37 mouse cellular contexts compared by ENCODE assay signal in genomic region chr17:45608396-45608795, GRCm38 (mm10). TPM values are rescaled to one million over a fixed set of nuclear protein-coding genes. Genes with fewer than 3 reads are reported as not detected.
DNase-seq lines count a peak whose midpoint lies in the region; ATAC-seq and TF ChIP-seq lines count a peak whose summit lies in the region.
"Had no signal": no experiment of that assay in that cellular context is flagged by ENCODE, and none has a peak within 500 bp of the region (broad histone marks: within the 10 kb centered on the region; RNA-seq: fewer than 3 reads in every experiment).

No protein-coding gene starts in this region.

- peaks cover 32% of the 10 kb centered on the region for H3K4me1 ChIP-seq in liver, embryonic 13.5 days (replicated peaks)
- peaks cover 45% of the 10 kb centered on the region for H3K4me1 ChIP-seq in liver, embryonic 12.5 days
- H3K4me1 ChIP-seq: neural tube, embryonic 13.5 days had no signal

- H3K4me2 ChIP-seq in liver, embryonic 13.5 days: no peak overlapping the region
- H3K4me2 ChIP-seq in liver, embryonic 12.5 days: no peak overlapping the region
- H3K4me2 ChIP-seq: heart, embryonic 15.5 days; hindbrain, embryonic 14.5 days; midbrain, embryonic 11.5 days; neural tube, embryonic 13.5 days had no signal

- peak overlapping the region; percentile 2; the same call in 1 of the 2 replicates for H3K27ac ChIP-seq in liver, embryonic 13.5 days
- no peak overlapping the region for H3K27ac ChIP-seq in liver, embryonic 12.5 days
- H3K27ac ChIP-seq: gastrocnemius, adult 2 months; heart, embryonic 10.5 days; heart, embryonic 15.5 days; hindbrain, embryonic 14.5 days; neural tube, embryonic 13.5 days; stomach, postnatal 0 days had no signal

- H3K9ac ChIP-seq in liver, embryonic 13.5 days: no peak overlapping the region
- H3K9ac ChIP-seq in liver, embryonic 12.5 days: no peak overlapping the region
- H3K9ac ChIP-seq: heart, embryonic 15.5 days; hindbrain, embryonic 14.5 days; neural tube, embryonic 13.5 days had no signal

- no peak overlapping the region for H3ac ChIP-seq in C2C12 (ENCODE audit: control insufficient read depth, insufficient read length, low read depth)

- H3K9me3 ChIP-seq in liver, embryonic 13.5 days (replicated peaks): no peaks in the 10 kb centered on the region
- no peaks in the 10 kb centered on the region for H3K9me3 ChIP-seq in liver, embryonic 12.5 days (replicated peaks)
- H3K9me3 ChIP-seq: heart, embryonic 10.5 days; heart, embryonic 15.5 days; neural tube, embryonic 13.5 days had no signal

- DNase-seq in liver, embryonic 13.5 days: no peak
- DNase-seq in B cell, adult 2 months: no peak
- DNase-seq in yolk sac, embryonic 10.5 days (ENCODE audit: low spot score): no peak
- DNase-seq: adrenal gland, postnatal 10 days; cerebellum, adult 11 months; cerebellum, postnatal 10 days; gastrocnemius, adult 2 months; heart, postnatal 4 days; kidney, adult 9 months; kidney, postnatal 10 days; layer of hippocampus, postnatal 36 days; left cerebral cortex, postnatal 4 days; right cerebral cortex, postnatal 4 days; thymus, adult 18-20 months; thymus, postnatal 25 days had no signal

- no peak for TF ChIP-seq CTCF in C2C12 (IDR thresholded peaks at IDR 0.05; ENCODE audit: control insufficient read depth, insufficient read depth, insufficient read length)

- no peaks in the 10 kb centered on the region for H3K36me3 ChIP-seq in liver, embryonic 13.5 days
- no peaks in the 10 kb centered on the region for H3K36me3 ChIP-seq in liver, embryonic 12.5 days
- H3K36me3 ChIP-seq in C2C12 (ENCODE audit: control insufficient read depth, insufficient read depth): no peaks in the 10 kb centered on the region
- H3K36me3 ChIP-seq: heart, embryonic 10.5 days; heart, embryonic 15.5 days; neural tube, embryonic 13.5 days had no signal

- H3K79me3 ChIP-seq in C2C12 (ENCODE audit: low read depth): no peaks in the 10 kb centered on the region

- no peaks in the 10 kb centered on the region for H3K27me3 ChIP-seq in liver, embryonic 13.5 days
- H3K27me3 ChIP-seq in liver, embryonic 12.5 days (replicated peaks): peaks cover 6% of the 10 kb centered on the region; the same call in 1 of the 2 replicates
- no peaks in the 10 kb centered on the region for H3K27me3 ChIP-seq in C2C12 (ENCODE audit: control insufficient read depth, insufficient read depth, insufficient read length)
- H3K27me3 ChIP-seq: CH12.LX; heart, embryonic 15.5 days; neural tube, embryonic 13.5 days; Patski had no signal

- H3K79me2 ChIP-seq in C2C12 (ENCODE audit: control insufficient read depth, insufficient read depth): no peaks in the 10 kb centered on the region

- WGBS in liver, embryonic 13.5 days (ENCODE audit: insufficient replicate concordance): 62% methylated on average over 4 of the region's 4 CpGs
- WGBS in liver, embryonic 12.5 days (ENCODE audit: insufficient replicate concordance): 73% methylated on average over 4 of the region's 4 CpGs

- ATAC-seq in liver, embryonic 13.5 days (ENCODE audit: low read depth): peak; percentile 35; the same call in 1 of the 2 replicates
- ATAC-seq in liver, embryonic 12.5 days: no peak
- ATAC-seq in granulocyte monocyte progenitor cell, adult 5-6 weeks (replicated peaks; ENCODE audit: poor library complexity, severe bottlenecking): peak; percentile 80
- ATAC-seq in megakaryocyte progenitor cell, adult 5-6 weeks (replicated peaks; ENCODE audit: poor library complexity): peak; percentile 80
- ATAC-seq: forebrain, embryonic 16.5 days; intestine, postnatal 0 days; Patski had no signal

- no peak overlapping the region for H3K4me3 ChIP-seq in liver, embryonic 13.5 days (replicated peaks)
- H3K4me3 ChIP-seq in liver, embryonic 12.5 days: no peak overlapping the region
- no peak overlapping the region for H3K4me3 ChIP-seq in C2C12 (ENCODE audit: insufficient read depth, poor library complexity, severe bottlenecking)
- H3K4me3 ChIP-seq: erythroblast, embryonic 14.5 days; gastrocnemius, adult 2 months; heart, embryonic 10.5 days; heart, embryonic 15.5 days; neural tube, embryonic 13.5 days had no signal

TF ChIP-seq in C2C12, 6 proteins besides CTCF, POLR2A, EP300 and RAD21:
- TF ChIP-seq CEBPB (IDR thresholded peaks at IDR 0.05; ENCODE audit: low read depth) (peak; percentile 40), MYOG (IDR thresholded peaks at IDR 0.05; ENCODE audit: control insufficient read depth, extremely low read depth, insufficient read length) (no peak)

RNA-seq across cellular contexts. Expression of gene Mymx, which starts 6.5 kb away (rescaled TPM):
- 0.42 and 0.59 TPM in 2 replicates for polyA plus RNA-seq in liver, embryonic 13.5 days (2015; fragmentation: Nextera tagmentation; extraction: Ambion mirVana)
- polyA plus RNA-seq in liver, embryonic 12.5 days (2016; fragmentation: Nextera tagmentation; extraction: Ambion mirVana): 0.33 TPM in 1 of 2 replicates, not detected in the other
- polyA plus RNA-seq in C2C12 (2012; fragmentation: generic; extraction: Trizol): 1.7 TPM
- not detected in 2 replicates for total RNA-seq in granulocyte monocyte progenitor cell, adult 5-6 weeks (2014; fragmentation: Nextera tagmentation)
- not detected in 2 replicates for total RNA-seq in granulocyte monocyte progenitor cell, adult 5-6 weeks (2017)
- total RNA-seq in megakaryocyte progenitor cell, adult 5-6 weeks (2015): not detected in 2 replicates
- total RNA-seq in megakaryocyte progenitor cell, adult 5-6 weeks (2017): not detected in 2 replicates
- total RNA-seq: CH12.LX; heart, postnatal 4 days; layer of hippocampus, postnatal 36 days; left cerebral cortex, postnatal 4 days; MEL; midbrain, postnatal 0 days had no signal
- polyA plus RNA-seq: cortical plate, adult 2 months; forebrain, embryonic 11.5 days; forebrain, embryonic 16.5 days; gonadal fat pad, adult 2 months; hindbrain, embryonic 14.5 days; midbrain, embryonic 11.5 days; midbrain, postnatal 0 days; Patski; spleen, adult 2 months had no signal

RNA-seq across cellular contexts. Expression of gene Slc29a1, which starts 9.0 kb away (rescaled TPM):
- polyA plus RNA-seq in liver, embryonic 13.5 days (2015; fragmentation: Nextera tagmentation; extraction: Ambion mirVana): 215 and 233 TPM in 2 replicates
- 260 and 267 TPM in 2 replicates for polyA plus RNA-seq in liver, embryonic 12.5 days (2016; fragmentation: Nextera tagmentation; extraction: Ambion mirVana)
- polyA plus RNA-seq in C2C12 (2012; fragmentation: generic; extraction: Trizol): 264 TPM
- total RNA-seq in granulocyte monocyte progenitor cell, adult 5-6 weeks (2014; fragmentation: Nextera tagmentation): 60.7 and 107 TPM in 2 replicates
- 53.2 and 74.0 TPM in 2 replicates for total RNA-seq in granulocyte monocyte progenitor cell, adult 5-6 weeks (2017)
- 43.5 and 67.7 TPM in 2 replicates for total RNA-seq in megakaryocyte progenitor cell, adult 5-6 weeks (2015)
- 64.1 and 64.3 TPM in 2 replicates for total RNA-seq in megakaryocyte progenitor cell, adult 5-6 weeks (2017)

RNA-seq across cellular contexts. Expression of gene Hsp90ab1, which starts 35.3 kb away (rescaled TPM):
- 1,012 and 1,064 TPM in 2 replicates for polyA plus RNA-seq in liver, embryonic 13.5 days (2015; fragmentation: Nextera tagmentation; extraction: Ambion mirVana)
- polyA plus RNA-seq in liver, embryonic 12.5 days (2016; fragmentation: Nextera tagmentation; extraction: Ambion mirVana): 1,007 and 1,098 TPM in 2 replicates
- 2,021 TPM for polyA plus RNA-seq in C2C12 (2012; fragmentation: generic; extraction: Trizol)
- total RNA-seq in granulocyte monocyte progenitor cell, adult 5-6 weeks (2014; fragmentation: Nextera tagmentation): 1,977 and 2,073 TPM in 2 replicates
- total RNA-seq in granulocyte monocyte progenitor cell, adult 5-6 weeks (2017): 2,383 and 2,522 TPM in 2 replicates
- total RNA-seq in megakaryocyte progenitor cell, adult 5-6 weeks (2015): 1,239 and 1,324 TPM in 2 replicates
- 2,380 and 2,713 TPM in 2 replicates for total RNA-seq in megakaryocyte progenitor cell, adult 5-6 weeks (2017)

RNA-seq across cellular contexts. Expression of gene Slc35b2, which starts 44.7 kb away (rescaled TPM):
- polyA plus RNA-seq in liver, embryonic 13.5 days (2015; fragmentation: Nextera tagmentation; extraction: Ambion mirVana): 58.0 and 58.6 TPM in 2 replicates
- 69.1 and 72.5 TPM in 2 replicates for polyA plus RNA-seq in liver, embryonic 12.5 days (2016; fragmentation: Nextera tagmentation; extraction: Ambion mirVana)
- polyA plus RNA-seq in C2C12 (2012; fragmentation: generic; extraction: Trizol): 131 TPM
- 88.5 and 124 TPM in 2 replicates for total RNA-seq in granulocyte monocyte progenitor cell, adult 5-6 weeks (2014; fragmentation: Nextera tagmentation)
- 39.3 and 77.1 TPM in 2 replicates for total RNA-seq in granulocyte monocyte progenitor cell, adult 5-6 weeks (2017)
- 80.2 and 85.9 TPM in 2 replicates for total RNA-seq in megakaryocyte progenitor cell, adult 5-6 weeks (2015)
- 84.9 and 120 TPM in 2 replicates for total RNA-seq in megakaryocyte progenitor cell, adult 5-6 weeks (2017)

RNA-seq across cellular contexts. Expression of gene Capn11, which starts 50.7 kb away (rescaled TPM):
- 0.05 and 0.09 TPM in 2 replicates for polyA plus RNA-seq in liver, embryonic 13.5 days (2015; fragmentation: Nextera tagmentation; extraction: Ambion mirVana)
- polyA plus RNA-seq in liver, embryonic 12.5 days (2016; fragmentation: Nextera tagmentation; extraction: Ambion mirVana): 0.38 and 0.39 TPM in 2 replicates
- polyA plus RNA-seq in C2C12 (2012; fragmentation: generic; extraction: Trizol): 0.04 TPM
- total RNA-seq in granulocyte monocyte progenitor cell, adult 5-6 weeks (2014; fragmentation: Nextera tagmentation): 0.26 TPM in 1 of 2 replicates, not detected in the other
- total RNA-seq in granulocyte monocyte progenitor cell, adult 5-6 weeks (2017): 0.69 TPM in 1 of 2 replicates, not detected in the other
- total RNA-seq in megakaryocyte progenitor cell, adult 5-6 weeks (2015): 0.07 TPM in 1 of 2 replicates, not detected in the other
- total RNA-seq in megakaryocyte progenitor cell, adult 5-6 weeks (2017): 0.17 TPM in 1 of 2 replicates, not detected in the other
- total RNA-seq: CH12.LX, MEL had no signal
- polyA plus RNA-seq: embryonic facial prominence, embryonic 14.5 days; erythroblast, embryonic 14.5 days; intestine, postnatal 0 days; Patski; spleen, adult 2 months had no signal
